Comparison of ENCODE assay signal across 20 mouse cellular contexts in genomic region chr3:74588703-74589362, GRCm38 (mm10).
DNase-seq lines count a peak whose midpoint lies in the region; ATAC-seq and TF ChIP-seq lines count a peak whose summit lies in the region.
"Had no signal": no experiment of that assay in that cellular context is flagged by ENCODE, and none has a peak within 500 bp of the region (broad histone marks: within the 10 kb centered on the region; RNA-seq: fewer than 3 reads in every experiment).

No protein-coding gene starts in this region.

- no peak for TF ChIP-seq CTCF in liver, postnatal 0 days (IDR thresholded peaks at IDR 0.05; ENCODE audit: low read depth)

- TF ChIP-seq EP300 in liver, postnatal 0 days (IDR thresholded peaks at IDR 0.05; ENCODE audit: low read depth), result no peak

- H3K4me3 ChIP-seq in liver, postnatal 0 days (ENCODE audit: low read depth, low read length), result no peak overlapping the region
- H3K4me3 ChIP-seq: embryonic facial prominence, embryonic 13.5 days; limb, embryonic 13.5 days; myocyte had no signal

- H3K9me3 ChIP-seq in liver, postnatal 0 days (ENCODE audit: low read length), result no peaks in the 10 kb centered on the region
- H3K9me3 ChIP-seq: embryonic facial prominence, embryonic 13.5 days had no signal

- 48% methylated on average over 3 of the region's 3 CpGs for WGBS in liver, postnatal 0 days (ENCODE audit: insufficient replicate concordance)

- peak; percentile 7 for DNase-seq in adrenal gland, postnatal 10 days
- no peak for DNase-seq in adrenal gland, postnatal 25 days
- DNase-seq in urinary bladder, postnatal 36 days (ENCODE audit: low spot score in 2 of 2), result peak; percentile 32 to 42
- no peak for DNase-seq in urinary bladder, postnatal 4 days (ENCODE audit: low spot score in 2 of 2)
- peak; percentile 18 for DNase-seq in liver, postnatal 0 days
- DNase-seq in cerebellum, postnatal 25 days, result no peak
- DNase-seq in layer of hippocampus, adult 8-10 months (ENCODE audit: low spot score in 2 of 2), result no peak
- DNase-seq: adrenal gland, adult 2 months; cerebellum, adult 9-10 months; kidney, adult 2 months; kidney, postnatal 4 days; midbrain, embryonic 14.5 days; right cerebral cortex, postnatal 14 days; spleen, adult 18-20 months had no signal

- no peak overlapping the region for H3K4me2 ChIP-seq in liver, postnatal 0 days (ENCODE audit: low read depth, low read length)
- H3K4me2 ChIP-seq: embryonic facial prominence, embryonic 13.5 days; limb, embryonic 13.5 days had no signal

- no peaks in the 10 kb centered on the region for H3K4me1 ChIP-seq in liver, postnatal 0 days (ENCODE audit: insufficient read depth)
- H3K4me1 ChIP-seq: embryonic facial prominence, embryonic 13.5 days; limb, embryonic 13.5 days had no signal

- no peak overlapping the region for H3K9ac ChIP-seq in liver, postnatal 0 days (replicated peaks)
- H3K9ac ChIP-seq: embryonic facial prominence, embryonic 13.5 days; limb, embryonic 13.5 days had no signal

- H3K27me3 ChIP-seq in liver, postnatal 0 days (ENCODE audit: insufficient read depth, low read length), result no peaks in the 10 kb centered on the region
- H3K27me3 ChIP-seq: embryonic facial prominence, embryonic 13.5 days; limb, embryonic 13.5 days had no signal

- no peak overlapping the region for H3K27ac ChIP-seq in liver, postnatal 0 days (ENCODE audit: low read depth)
- H3K27ac ChIP-seq: embryonic facial prominence, embryonic 13.5 days; limb, embryonic 13.5 days had no signal

- no peaks in the 10 kb centered on the region for H3K36me3 ChIP-seq in liver, postnatal 0 days (replicated peaks; ENCODE audit: insufficient read depth, low read length)
- H3K36me3 ChIP-seq: embryonic facial prominence, embryonic 13.5 days; limb, embryonic 13.5 days had no signal

- ATAC-seq in liver, postnatal 0 days, result peak; percentile 99
- ATAC-seq in megakaryocyte-erythroid progenitor cell, adult 5-6 weeks (replicated peaks; ENCODE audit: low FRiP score, low TSS enrichment, poor library complexity, severe bottlenecking), result no peak
- ATAC-seq: forebrain, embryonic 14.5 days; hindbrain, embryonic 16.5 days had no signal

Comparison
In these comparisons a context has a peak if more than half of its experiments do, and no peak if none do; other contexts are left out.
1. DNase-seq: peak in adrenal gland, postnatal 10 days (single experiment), urinary bladder, postnatal 36 days (2 of 2) and liver, postnatal 0 days (single experiment); none in adrenal gland, postnatal 25 days (single experiment), urinary bladder, postnatal 4 days (0 of 2), cerebellum, postnatal 25 days (0 of 2) and layer of hippocampus, adult 8-10 months (0 of 2).